Mouse (Mus musculus) liver, embryonic 13.5 days (tissue): ENCODE results near the gene Ascc3. TPM values are rescaled to one million over a fixed set of nuclear protein-coding genes. Genes with fewer than 3 reads are reported as not detected.

ENCODE experiments used
- ATAC-seq: fragments of 200-750 bp; cut with Nextera tagmentation; 2 replicates; pipeline ENCODE4 v1.8.0; 2017; ENCODE audit warnings: low read depth, mild to moderate bottlenecking, moderate number of reproducible peaks, moderate library complexity
- DNase-seq: peaks from one replicate; pipeline ENCODE4 v3.0.0; 2022
- H3K27ac ChIP-seq: fragments of 300-500 bp; sonication (generic); 2 replicates; pipeline ENCODE4 v1.5.1; 2015; ENCODE audit warnings: moderate library complexity, mild to moderate bottlenecking, inconsistent platforms
- H3K27me3 ChIP-seq: fragments of 300-500 bp; sonication (generic); 2 replicates; pipeline ENCODE4 v1.6.1; 2015; ENCODE audit warnings: mild to moderate bottlenecking, inconsistent platforms
- H3K36me3 ChIP-seq: fragments of 300-500 bp; sonication (generic); 2 replicates; pipeline ENCODE4 v1.6.1; 2015; ENCODE audit warnings: mild to moderate bottlenecking, inconsistent platforms
- H3K4me1 ChIP-seq: fragments of 300-500 bp; sonication (generic); replicated peaks from 2 replicates; pipeline ENCODE4 v1.6.1; 2015; ENCODE audit warnings: inconsistent platforms
- H3K4me2 ChIP-seq: fragments of 300-500 bp; sonication (generic); 2 replicates; pipeline ENCODE4 v1.6.1; 2015; ENCODE audit warnings: inconsistent platforms, mild to moderate bottlenecking, moderate library complexity
- H3K4me3 ChIP-seq: fragments of 300-500 bp; sonication (generic); replicated peaks from 2 replicates; pipeline ENCODE4 v1.5.1; 2015; ENCODE audit warnings: mild to moderate bottlenecking, inconsistent platforms
- H3K9ac ChIP-seq: fragments of 300-500 bp; sonication (generic); 2 replicates; pipeline ENCODE4 v1.6.1; 2015; ENCODE audit warnings: mild to moderate bottlenecking, inconsistent platforms
- H3K9me3 ChIP-seq: fragments of 300-500 bp; sonication (generic); replicated peaks from 2 replicates; pipeline ENCODE4 v1.6.1; 2016; ENCODE audit warnings: inconsistent platforms
- WGBS: fragments of 180-500 bp; shearing (Covaris S2); methylation state at CpG from one replicate; pipeline ENCODE4 v1.1.7; 2015; ENCODE audit not compliant: insufficient replicate concordance; 5-methylcytosine and 5-hydroxymethylcytosine counted together
- polyA plus RNA-seq: library from polyadenylated mRNA; unstranded; fragments of >200 nt; fragmentation: Nextera tagmentation; extraction: Ambion mirVana; gene quantifications from 2 replicates; pipeline ENCODE4 v1.2.1, GENCODE M21; 2015

Gene Ascc3
- 11.4 and 15.1 TPM in 2 replicates for polyA plus RNA-seq

GRCm38 (mm10) chr10:50592355-50593293, at the start of gene Ascc3:
Gene Ascc3, plus strand, starts transcription at chr10:50592669.
- peak within 1 kb of the TSS; percentile 88 for H3K27ac ChIP-seq
- under 1% methylated on average over 79 of the region's 79 CpGs for WGBS
- no peaks in the 10 kb centered on the region for H3K9me3 ChIP-seq
- no peaks in the 10 kb centered on the region for H3K27me3 ChIP-seq
- no peaks in the 10 kb centered on the region for H3K36me3 ChIP-seq
- H3K4me2 ChIP-seq = peak within 1 kb of the TSS; percentile 74
- ATAC-seq (peak; percentile 96), DNase-seq (peak; percentile 88)
- H3K9ac ChIP-seq = peak within 1 kb of the TSS; percentile 83
- H3K4me3 ChIP-seq = peak within 1 kb of the TSS; percentile 86
- H3K4me1 ChIP-seq = peaks cover 31% of the 10 kb centered on the region

DNA sequence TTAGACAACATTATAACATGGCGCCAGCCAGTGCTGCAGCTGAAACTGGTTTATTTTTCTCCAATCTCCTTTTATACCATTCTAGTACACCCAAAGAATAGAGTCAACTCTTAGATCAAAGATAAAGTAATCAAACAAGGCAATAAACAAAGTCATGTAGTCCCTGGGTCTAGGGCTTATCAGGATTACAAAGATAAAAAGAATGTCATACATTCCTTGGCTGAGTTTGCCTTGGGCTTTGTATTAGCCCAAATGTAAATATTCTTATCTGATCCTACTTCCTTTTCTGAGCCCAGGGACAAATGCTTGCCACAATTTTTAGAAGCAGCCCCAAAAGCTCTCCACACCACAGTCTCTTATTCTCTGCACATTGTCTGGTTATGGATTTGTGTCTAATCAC, 7.7 kb upstream of the Ascc3 start:
- ATAC-seq (no peak), DNase-seq (no peak)
- no peak overlapping the region for H3K4me3 ChIP-seq
- no peak overlapping the region for H3K27ac ChIP-seq
- WGBS = 59% methylated on average over 1 of the region's 1 CpGs
- H3K4me1 ChIP-seq = no peaks in the 10 kb centered on the region
- no peaks in the 10 kb centered on the region for H3K36me3 ChIP-seq
- no peaks in the 10 kb centered on the region for H3K27me3 ChIP-seq
- H3K9ac ChIP-seq = no peak overlapping the region
- H3K9me3 ChIP-seq = no peaks in the 10 kb centered on the region
- H3K4me2 ChIP-seq = no peak overlapping the region

- no peak for ATAC-seq
- DNase-seq = no peak
- WGBS = 58% methylated on average over 1 of the region's 1 CpGs
These were observed 5.9 kb upstream of the Ascc3 start for GRCm38 (mm10) chr10:50586556-50586955.

GRCm38 (mm10) chr10:50593371-50593770, 902 bp downstream of the Ascc3 start:
- no peak for ATAC-seq
- peak overlapping the region; percentile 83 for H3K9ac ChIP-seq

More at GRCm38 (mm10) chr10:50586556-50586955, 5.9 kb upstream of the Ascc3 start:
- Histone ChIP-seq H3K9me3 (no peaks in the 10 kb centered on the region), H3K36me3 (no peaks in the 10 kb centered on the region), H3K4me1 (peaks cover 1% of the 10 kb centered on the region), H3K4me3 (no peak overlapping the region), H3K4me2 (no peak overlapping the region), H3K9ac (no peak overlapping the region), H3K27ac (no peak overlapping the region), H3K27me3 (no peaks in the 10 kb centered on the region)

GRCm38 (mm10) chr10:50595340-50595739, 2.9 kb downstream of the Ascc3 start:
- H3K36me3 ChIP-seq = no peaks in the 10 kb centered on the region; the same call in 1 of the 2 replicates
- no peak overlapping the region for H3K4me3 ChIP-seq
- DNase-seq = no peak
- peak overlapping the region; percentile 74 for H3K27ac ChIP-seq
- no peaks in the 10 kb centered on the region for H3K9me3 ChIP-seq
- no peak for ATAC-seq
- no peak overlapping the region for H3K9ac ChIP-seq
- peaks cover 46% of the 10 kb centered on the region for H3K4me1 ChIP-seq
- H3K4me2 ChIP-seq = peak overlapping the region; percentile 34; the same call in 1 of the 2 replicates
- H3K27me3 ChIP-seq = no peaks in the 10 kb centered on the region

More at GRCm38 (mm10) chr10:50593371-50593770, 902 bp downstream of the Ascc3 start:
- Histone ChIP-seq H3K27ac (peak overlapping the region; percentile 88), H3K27me3 (no peaks in the 10 kb centered on the region), H3K9me3 (no peaks in the 10 kb centered on the region), H3K4me1 (peaks cover 39% of the 10 kb centered on the region), H3K4me3 (peak overlapping the region; percentile 86), H3K4me2 (peak overlapping the region; percentile 74), H3K36me3 (no peaks in the 10 kb centered on the region)
- 44% methylated on average over 12 of the region's 12 CpGs for WGBS
- no peak for DNase-seq

GRCm38 (mm10) chr10:50604919-50605318, 12.4 kb downstream of the Ascc3 start:
- no peaks in the 10 kb centered on the region for H3K9me3 ChIP-seq
- peaks cover 3% of the 10 kb centered on the region; the same call in 1 of the 2 replicates for H3K36me3 ChIP-seq
- 89% methylated on average over 5 of the region's 5 CpGs for WGBS
- no peaks in the 10 kb centered on the region for H3K27me3 ChIP-seq
- no peak overlapping the region for H3K4me2 ChIP-seq
- H3K9ac ChIP-seq = no peak overlapping the region
- ATAC-seq (no peak), DNase-seq (no peak)
- H3K4me3 ChIP-seq = no peak overlapping the region
- peaks cover 7% of the 10 kb centered on the region for H3K4me1 ChIP-seq
- H3K27ac ChIP-seq = no peak overlapping the region

GRCm38 (mm10) chr10:50613840-50614239, 21.4 kb downstream of the Ascc3 start:
- ATAC-seq = no peak
- no peak overlapping the region for H3K27ac ChIP-seq
- no peak overlapping the region for H3K4me2 ChIP-seq
- H3K9me3 ChIP-seq = no peaks in the 10 kb centered on the region
- no peaks in the 10 kb centered on the region for H3K4me1 ChIP-seq
- H3K36me3 ChIP-seq = peaks cover 15% of the 10 kb centered on the region
- H3K9ac ChIP-seq = no peak overlapping the region
- no peak overlapping the region for H3K4me3 ChIP-seq
- DNase-seq = no peak
- no peaks in the 10 kb centered on the region for H3K27me3 ChIP-seq
- 88% methylated on average over 9 of the region's 9 CpGs for WGBS

DNA sequence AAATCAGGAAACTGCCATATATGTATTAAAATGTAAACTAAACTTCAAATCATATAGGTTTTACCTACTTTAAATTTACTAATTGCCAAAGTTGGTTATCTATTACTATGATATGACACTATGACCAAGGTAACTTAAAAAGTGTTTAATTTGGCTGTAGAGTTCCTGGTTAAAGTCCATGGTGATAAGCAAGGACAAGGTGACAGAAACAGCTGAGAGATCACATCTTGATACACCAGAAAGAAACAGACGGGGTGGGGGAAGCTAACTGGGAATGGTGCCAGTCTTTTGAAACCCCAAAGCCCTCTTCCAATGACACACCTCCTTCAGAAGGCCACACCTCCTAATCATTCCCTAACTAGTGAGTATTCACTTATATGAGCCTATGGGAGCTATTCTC, 33.4 kb downstream of the Ascc3 start:
- no peak for ATAC-seq
- 17% methylated on average over 1 of the region's 1 CpGs for WGBS

GRCm38 (mm10) chr10:50639607-50640006, 47.1 kb downstream of the Ascc3 start:
- no peaks in the 10 kb centered on the region for H3K9me3 ChIP-seq
- H3K4me3 ChIP-seq = no peak overlapping the region
- no peaks in the 10 kb centered on the region for H3K4me1 ChIP-seq
- H3K27me3 ChIP-seq = no peaks in the 10 kb centered on the region
- DNase-seq = no peak
- H3K36me3 ChIP-seq = peaks cover 4% of the 10 kb centered on the region; the same call in 1 of the 2 replicates
- H3K4me2 ChIP-seq = no peak overlapping the region
- 85% methylated on average over 1 of the region's 1 CpGs for WGBS
- no peak for ATAC-seq
- no peak overlapping the region for H3K9ac ChIP-seq
- no peak overlapping the region for H3K27ac ChIP-seq

More for the DNA sequence above, 33.4 kb downstream of the Ascc3 start:
- no peak for DNase-seq
- Histone ChIP-seq H3K4me3 (no peak overlapping the region), H3K36me3 (peaks cover 34% of the 10 kb centered on the region), H3K9ac (no peak overlapping the region), H3K27ac (no peak overlapping the region), H3K4me2 (no peak overlapping the region), H3K27me3 (no peaks in the 10 kb centered on the region), H3K9me3 (no peaks in the 10 kb centered on the region), H3K4me1 (no peaks in the 10 kb centered on the region)

DNA sequence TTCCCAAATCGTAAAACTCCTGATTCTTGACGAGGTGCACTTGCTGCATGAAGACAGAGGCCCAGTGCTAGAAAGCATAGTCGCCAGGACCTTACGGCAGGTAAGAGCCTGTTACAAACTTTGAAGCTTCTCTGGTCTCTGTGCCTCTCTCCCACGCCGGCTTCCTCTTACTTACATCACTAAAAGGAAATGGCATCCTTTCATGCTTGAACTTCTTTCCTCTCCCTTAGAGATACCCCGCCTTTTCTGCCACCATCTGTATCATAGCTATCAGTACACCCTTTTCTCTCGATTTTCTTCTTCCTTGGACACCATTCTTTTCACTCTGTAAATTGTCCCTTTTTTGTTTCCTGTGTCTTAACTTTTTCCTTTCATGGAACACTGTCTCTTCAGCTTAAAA, 58.1 kb downstream of the Ascc3 start:
- H3K9me3 ChIP-seq = no peaks in the 10 kb centered on the region
- peaks cover 19% of the 10 kb centered on the region for H3K36me3 ChIP-seq
- ATAC-seq (no peak), DNase-seq (no peak)
- H3K4me1 ChIP-seq = no peaks in the 10 kb centered on the region
- H3K4me3 ChIP-seq = no peak overlapping the region
- no peak overlapping the region for H3K27ac ChIP-seq
- WGBS = 74% methylated on average over 8 of the region's 8 CpGs
- H3K9ac ChIP-seq = no peak overlapping the region
- H3K27me3 ChIP-seq = no peaks in the 10 kb centered on the region
- no peak overlapping the region for H3K4me2 ChIP-seq

DNA sequence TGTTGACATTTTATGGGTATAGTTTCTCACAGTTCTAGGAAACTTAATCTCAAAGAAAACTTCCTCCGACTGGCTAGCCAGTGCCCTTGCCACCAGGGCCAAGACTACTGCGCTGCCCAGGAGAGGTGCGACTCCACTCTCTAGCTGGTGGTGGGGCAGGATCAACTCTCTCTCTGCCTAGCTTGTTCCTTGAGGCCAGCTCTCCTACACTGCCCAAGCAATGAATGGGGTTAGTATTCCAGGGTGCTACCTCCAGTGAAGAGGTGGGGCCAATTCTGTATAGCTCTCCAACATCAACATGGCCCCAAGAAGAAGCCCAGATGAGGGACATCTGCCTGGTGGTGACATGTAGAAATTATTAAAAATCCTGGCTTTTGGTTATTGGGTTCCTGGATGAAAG, 61.1 kb downstream of the Ascc3 start:
- no peak overlapping the region for H3K4me3 ChIP-seq
- DNase-seq = no peak
- H3K27me3 ChIP-seq = no peaks in the 10 kb centered on the region
- no peaks in the 10 kb centered on the region for H3K4me1 ChIP-seq
- H3K9ac ChIP-seq = no peak overlapping the region
- no peak for ATAC-seq
- H3K36me3 ChIP-seq = peaks cover 16% of the 10 kb centered on the region
- no peaks in the 10 kb centered on the region for H3K9me3 ChIP-seq
- 84% methylated on average over 3 of the region's 3 CpGs for WGBS
- H3K4me2 ChIP-seq = no peak overlapping the region
- no peak overlapping the region for H3K27ac ChIP-seq
